ENCODE assay signal across 8 mouse cellular contexts in the genomic region with DNA sequence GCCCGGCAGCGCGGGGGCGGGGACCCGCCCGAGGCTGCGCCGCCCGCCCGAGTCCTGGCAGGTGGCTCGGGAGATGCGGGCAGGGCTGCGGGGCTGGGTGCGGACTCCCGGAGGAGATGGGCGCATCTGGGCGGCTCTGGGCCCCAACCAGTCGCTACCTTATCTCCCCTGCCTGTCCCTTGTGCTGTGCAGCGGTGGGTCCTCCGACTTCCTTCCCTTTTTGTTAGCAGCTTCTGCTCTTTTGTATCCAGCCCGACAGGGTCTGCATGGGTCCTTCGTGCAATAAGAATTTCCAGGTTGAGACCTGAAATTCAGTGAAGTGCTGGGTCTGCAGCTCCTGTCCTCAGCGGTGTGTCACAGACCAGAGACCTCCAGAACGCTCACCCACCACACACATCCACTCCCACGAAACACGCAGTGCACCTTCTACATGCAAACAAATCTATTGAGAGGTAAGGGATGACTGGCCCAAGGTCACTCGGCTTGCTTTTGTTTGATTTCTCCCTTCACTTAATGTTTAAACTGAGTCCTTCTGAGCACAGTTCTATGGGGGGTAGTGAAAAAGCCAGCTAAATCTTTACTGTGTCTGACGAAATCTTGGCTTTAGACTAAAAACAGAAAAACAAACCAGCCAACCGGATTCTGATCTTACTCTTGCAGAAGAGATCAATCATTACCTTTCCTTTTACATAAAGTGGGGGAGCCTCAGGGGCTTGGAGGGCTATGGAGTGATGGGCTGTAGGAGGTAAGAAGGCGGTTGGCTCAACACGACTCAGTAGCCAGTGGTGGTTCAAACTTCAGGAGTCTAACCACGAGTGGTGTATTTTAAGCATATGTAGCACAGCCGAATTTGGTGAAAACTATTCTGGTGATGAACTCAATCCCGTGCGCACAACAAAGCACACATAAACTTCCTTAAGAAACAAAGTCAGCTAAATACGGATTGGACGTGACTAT. TPM values are rescaled to one million over a fixed set of nuclear protein-coding genes. Genes with fewer than 3 reads are reported as not detected.
DNase-seq lines count a peak whose midpoint lies in the region; ATAC-seq and TF ChIP-seq lines count a peak whose summit lies in the region.

No protein-coding gene starts in this region.

- peaks cover 3% of the 10 kb centered on the region for H3K4me1 ChIP-seq in lung, adult 2 months (ENCODE audit: control insufficient read depth, insufficient read depth, low read length)
- H3K4me1 ChIP-seq in embryonic fibroblast, embryonic 13.5 days (ENCODE audit: control insufficient read depth, insufficient read depth, low read length) = no peaks in the 10 kb centered on the region; the same call in 1 of the 2 replicates
- H3K4me1 ChIP-seq in intestine, postnatal 0 days (replicated peaks; ENCODE audit: control insufficient read depth, insufficient read depth, low read length) = peaks cover 8% of the 10 kb centered on the region; the same call in 1 of the 2 replicates
- H3K4me1 ChIP-seq in midbrain, embryonic 11.5 days (ENCODE audit: control insufficient read depth, insufficient read depth, low read length) = peaks cover 4% of the 10 kb centered on the region; the same call in 1 of the 2 replicates

- WGBS in lung, adult 2 months = 23% methylated on average over 28 of the region's 37 CpGs
- WGBS in intestine, postnatal 0 days = 12% methylated on average over 32 of the region's 37 CpGs
- WGBS in midbrain, embryonic 11.5 days = 20% methylated on average over 37 of the region's 37 CpGs

- peak overlapping the region; percentile 32 for H3K4me3 ChIP-seq in lung, adult 2 months (replicated peaks; ENCODE audit: extremely low read depth, low read depth, low read length)
- peak overlapping the region; percentile 4; the same call in 1 of the 2 replicates for H3K4me3 ChIP-seq in embryonic fibroblast, embryonic 13.5 days (ENCODE audit: insufficient read depth, low read length)
- H3K4me3 ChIP-seq in intestine, postnatal 0 days (ENCODE audit: low read depth, low read length) = peak overlapping the region; percentile 51
- peak overlapping the region; percentile 71 for H3K4me3 ChIP-seq in midbrain, embryonic 11.5 days (ENCODE audit: low read depth, low read length)

- ATAC-seq in intestine, postnatal 0 days = no peak
- ATAC-seq in midbrain, embryonic 11.5 days (ENCODE audit: low FRiP score) = peak; percentile 3; the same call in 1 of the 2 replicates

- H3K27ac ChIP-seq in embryonic fibroblast, embryonic 13.5 days (ENCODE audit: insufficient read depth, low read length) = no peak overlapping the region
- peak overlapping the region; percentile 72 for H3K27ac ChIP-seq in intestine, postnatal 0 days (ENCODE audit: low read depth, low read length)
- no peak overlapping the region for H3K27ac ChIP-seq in midbrain, embryonic 11.5 days (ENCODE audit: low read depth, low read length)

- H3K9ac ChIP-seq in intestine, postnatal 0 days (ENCODE audit: low read depth, low read length) = peak overlapping the region; percentile 70
- peak overlapping the region; percentile 78 for H3K9ac ChIP-seq in midbrain, embryonic 11.5 days (ENCODE audit: low read length)

- H3K27me3 ChIP-seq in intestine, postnatal 0 days (replicated peaks; ENCODE audit: control insufficient read depth, insufficient read depth, low read length) = no peaks in the 10 kb centered on the region
- H3K27me3 ChIP-seq in midbrain, embryonic 11.5 days (ENCODE audit: control insufficient read depth, insufficient read depth, low read length) = peaks cover 23% of the 10 kb centered on the region

- H3K36me3 ChIP-seq in intestine, postnatal 0 days (ENCODE audit: control insufficient read depth, insufficient read depth) = 0 out of 2 replicates have a peak, but pooled peaks cover 5% of the 10 kb centered on the region
- H3K36me3 ChIP-seq in midbrain, embryonic 11.5 days (ENCODE audit: control insufficient read depth, insufficient read depth, low read length) = no peaks in the 10 kb centered on the region

- no peak for DNase-seq in lung, adult 2 months
- DNase-seq in lung, postnatal 25 days (ENCODE audit: low spot score) = no peak
- peak; percentile 15 for DNase-seq in ZHBTc4 (ENCODE audit: low read depth, low spot score)
- peak; percentile 91 for DNase-seq in midbrain, embryonic 11.5 days (ENCODE audit: low spot score, missing footprints)
- DNase-seq in adrenal gland, postnatal 10 days = no peak
- no peak for DNase-seq in c-Kit-positive CD71-positive TER-119-positive erythroid progenitor cells, embryonic 14.5 days (ENCODE audit: low spot score)

- TF ChIP-seq POLR2A in lung, adult 2 months (IDR thresholded peaks at IDR 0.05; ENCODE audit: borderline replicate concordance, extremely low read depth, low read depth, low read length) = no peak
- TF ChIP-seq POLR2A in embryonic fibroblast, embryonic 13.5 days (IDR thresholded peaks at IDR 0.05; ENCODE audit: low read depth, low read length) = no peak

- peak overlapping the region; percentile 89 for H3K4me2 ChIP-seq in intestine, postnatal 0 days (replicated peaks; ENCODE audit: low read depth)
- peak overlapping the region; percentile 98 for H3K4me2 ChIP-seq in midbrain, embryonic 11.5 days

- H3K9me3 ChIP-seq in intestine, postnatal 0 days (ENCODE audit: control insufficient read depth) = no peaks in the 10 kb centered on the region
- H3K9me3 ChIP-seq in midbrain, embryonic 11.5 days (ENCODE audit: control insufficient read depth, low read length) = no peaks in the 10 kb centered on the region

- no peak for TF ChIP-seq CTCF in lung, adult 2 months (IDR thresholded peaks at IDR 0.05; ENCODE audit: insufficient read depth, low read length)
- TF ChIP-seq CTCF in embryonic fibroblast, embryonic 13.5 days (IDR thresholded peaks at IDR 0.05; ENCODE audit: borderline replicate concordance, insufficient read depth, low read length) = no peak
- no peak for TF ChIP-seq CTCF in intestine, postnatal 0 days (IDR thresholded peaks at IDR 0.05; ENCODE audit: low read depth)

RNA-seq across cellular contexts. Expression of gene Atp8a2, which starts 19.1 kb away (rescaled TPM):
- polyA plus RNA-seq in lung, adult 2 months (2012; rRNA removed) = 0.31 and 0.98 TPM in 2 replicates
- 0.09 and 0.12 TPM in 2 replicates for polyA plus RNA-seq in embryonic fibroblast, embryonic 13.5 days (2011; ENCODE audit: insufficient read length, low read depth, missing spikeins)
- polyA plus RNA-seq in intestine, postnatal 0 days (2015; fragmentation: Nextera tagmentation; extraction: Ambion mirVana) = 3.8 and 5.1 TPM in 2 replicates
- 7.4 and 8.3 TPM in 2 replicates for polyA plus RNA-seq in midbrain, embryonic 11.5 days (2014; fragmentation: Nextera tagmentation; extraction: Ambion mirVana)
- 1 to 10 TPM; 4.1 to 4.3 TPM for total RNA-seq in adrenal gland, postnatal 10 days (2021)

Comparison
In these comparisons a context has a peak if more than half of its experiments do, and no peak if none do; other contexts are left out.
1. DNase-seq: peak in ZHBTc4 (single experiment) and midbrain, embryonic 11.5 days (single experiment); none in lung, adult 2 months (single experiment), lung, postnatal 25 days (single experiment), adrenal gland, postnatal 10 days (single experiment) and c-Kit-positive CD71-positive TER-119-positive erythroid progenitor cells, embryonic 14.5 days (single experiment).
2. H3K4me3 ChIP-seq: peak in every context shown above with its lines; median percentile 71 in midbrain, embryonic 11.5 days; 51 in intestine, postnatal 0 days; 32 in lung, adult 2 months; 4 in embryonic fibroblast, embryonic 13.5 days.